Mouse (Mus musculus) cerebellum, adult 11 months (tissue): ENCODE measurements around the gene Fyn.

Experiments used
- DNase-seq: peaks from one replicate; pipeline ENCODE4 v3.0.0; 2022

Fyn gene

GRCm38 (mm10) chr10:39587290-39587925 lies 218.8 kb downstream of the Fyn start:
- no peak for DNase-seq

- no peak for DNase-seq
These were observed 219.5 kb downstream of the Fyn start for GRCm38 (mm10) chr10:39587973-39588746.

GRCm38 (mm10) chr10:39589765-39590546 lies 221.3 kb downstream of the Fyn start:
- DNase-seq = no peak

- DNase-seq = no peak
These were observed 222.0 kb downstream of the Fyn start for GRCm38 (mm10) chr10:39590629-39591028.

- DNase-seq = no peak
These were observed 223.8 kb downstream of the Fyn start for GRCm38 (mm10) chr10:39592501-39592900.

GRCm38 (mm10) chr10:39594716-39595115 lies 226.1 kb downstream of the Fyn start:
- no peak for DNase-seq

GRCm38 (mm10) chr10:39595862-39596261 lies 227.2 kb downstream of the Fyn start:
- DNase-seq = no peak

GRCm38 (mm10) chr10:39597116-39597791 lies 228.6 kb downstream of the Fyn start:
- DNase-seq = no peak

GRCm38 (mm10) chr10:39597792-39598183 lies 229.1 kb downstream of the Fyn start:
- DNase-seq = no peak

GRCm38 (mm10) chr10:39599601-39600000 lies 230.9 kb downstream of the Fyn start:
- DNase-seq = no peak

- no peak for DNase-seq
These were observed 231.5 kb downstream of the Fyn start for GRCm38 (mm10) chr10:39600115-39600514.

GRCm38 (mm10) chr10:39601068-39601467 lies 232.4 kb downstream of the Fyn start:
- DNase-seq = no peak

- DNase-seq = no peak
These were observed 237.8 kb downstream of the Fyn start for GRCm38 (mm10) chr10:39606434-39606833.

- DNase-seq = no peak
These were observed 242.6 kb downstream of the Fyn start for GRCm38 (mm10) chr10:39611234-39611633.

GRCm38 (mm10) chr10:39612131-39612530 lies 243.5 kb downstream of the Fyn start:
- no peak for DNase-seq

GRCm38 (mm10) chr10:39612633-39612988 lies 244.0 kb downstream of the Fyn start, which contains the start of gene Traf3ip2:
Gene Traf3ip2 (plus strand): TSS chr10:39612934.
- DNase-seq = no peak

GRCm38 (mm10) chr10:39612989-39613831 lies 244.6 kb downstream of the Fyn start:
- peak; percentile 76 for DNase-seq

- no peak for DNase-seq
These were observed 245.3 kb downstream of the Fyn start for GRCm38 (mm10) chr10:39613973-39614372.

- peak; percentile 25 for DNase-seq
These were observed 246.0 kb downstream of the Fyn start for GRCm38 (mm10) chr10:39614676-39615075.
